Mouse (Mus musculus) spleen, postnatal 14 days (tissue): ENCODE results near the gene Gm45783.
"Not testable (repeated sequence)": the region's sequence is repeated elsewhere in the genome, so short reads cannot be mapped to it uniquely, and the experiment has no call there.

Source experiments
- DNase-seq, 2 experiments: peaks; one replicate each; pipeline ENCODE4 v3.0.0; 2021 to 2022; ENCODE audit warnings: low spot score in 2 of 2

Gm45783 gene

DNA sequence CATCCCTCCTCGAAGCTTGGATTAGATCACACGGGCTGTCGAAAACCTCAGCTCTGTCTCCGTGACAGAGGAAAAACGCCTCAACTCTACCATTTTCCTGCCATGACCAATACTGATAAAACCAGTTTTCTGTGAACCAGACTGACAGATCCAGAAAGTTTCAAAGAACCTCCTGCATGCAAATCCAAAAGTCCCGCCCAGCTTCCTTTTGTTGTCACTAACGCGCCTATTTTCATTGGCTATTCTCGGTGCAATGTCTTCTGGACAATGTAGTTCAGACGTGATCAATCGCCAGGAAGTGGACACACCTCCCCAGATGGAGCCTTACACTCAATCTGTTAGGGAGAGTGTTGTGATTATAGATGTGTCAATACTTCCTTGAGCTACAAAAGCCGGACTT is at the start of gene Gm45783:
Gene Gm45783 (minus strand): TSS at position 143 of the 400 bp plus-strand sequence.
- not testable (repeated sequence) for DNase-seq

DNA sequence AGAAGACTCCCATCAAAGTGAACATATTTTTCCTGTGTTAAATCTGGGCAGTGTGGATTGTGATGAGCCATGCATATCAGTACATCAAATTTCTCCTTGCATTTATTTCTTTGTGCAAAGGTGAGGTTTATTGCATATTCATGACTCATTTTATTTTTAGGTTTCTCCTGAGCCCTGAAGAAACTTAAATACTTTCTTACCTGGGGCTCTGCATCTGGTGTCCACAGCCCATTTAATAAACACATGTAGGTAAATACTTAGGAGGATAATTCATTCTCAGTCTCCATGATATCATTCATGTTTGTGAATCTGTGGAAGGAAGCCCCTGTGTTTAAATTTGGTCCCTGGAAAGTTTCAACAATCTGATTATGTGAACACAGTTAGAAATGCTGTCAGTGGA is 25.2 kb upstream of the Gm45783 start, which contains the start of gene Vmn2r31:
Gene Vmn2r31 (minus strand): TSS at position 101 of the 400 bp plus-strand sequence.
- not testable (repeated sequence) for DNase-seq

DNA sequence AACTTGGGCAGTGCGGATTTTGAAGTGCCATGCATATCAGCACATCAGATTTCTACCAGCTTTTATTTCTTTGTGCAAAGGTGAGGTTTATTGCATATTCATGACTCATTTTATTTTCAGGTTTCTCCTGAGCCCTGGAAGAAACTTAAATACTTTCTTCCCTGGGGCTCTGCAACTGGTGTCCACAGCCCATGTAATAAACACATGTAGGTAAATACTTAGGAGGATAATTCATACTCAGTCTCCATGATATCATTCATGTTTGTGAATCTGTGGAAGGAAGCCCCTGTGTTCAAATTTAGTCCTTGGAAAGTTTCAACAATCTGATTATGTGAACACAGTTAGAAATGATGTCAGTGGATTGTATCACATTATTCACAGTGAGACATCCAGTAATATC is 36.9 kb downstream of the Gm45783 start, which contains the start of gene Vmn2r30:
Gene Vmn2r30 (minus strand): TSS at position 101 of the 400 bp plus-strand sequence.
- DNase-seq = not testable (repeated sequence)

- DNase-seq = peak in 1 of 2 experiments; percentile 33
Observed at GRCm38 (mm10) chr7:7295595-7295994, 78.8 kb downstream of the Gm45783 start.
